Mouse (Mus musculus) limb, embryonic 13.5 days (tissue): Measurements from ENCODE around the gene Prn. TPM values are rescaled to one million over a fixed set of nuclear protein-coding genes. Genes with fewer than 3 reads are reported as not detected.

Experiments
- ATAC-seq: fragments of 200-750 bp; cut with Nextera tagmentation; 2 replicates; pipeline ENCODE4 v1.8.0; 2017; ENCODE audit warnings: low read depth, moderate number of reproducible peaks, moderate TSS enrichment; ENCODE audit not compliant: low FRiP score
- H3K27ac ChIP-seq: fragments of 300-500 bp; sonication (generic); 2 replicates; pipeline ENCODE4 v1.5.1; 2015; ENCODE audit warnings: inconsistent platforms, mild to moderate bottlenecking, moderate library complexity
- H3K27me3 ChIP-seq: fragments of 300-500 bp; sonication (generic); 2 replicates; pipeline ENCODE4 v1.6.1; 2015; ENCODE audit warnings: mild to moderate bottlenecking, inconsistent platforms
- H3K36me3 ChIP-seq: fragments of 300-500 bp; sonication (generic); 2 replicates; pipeline ENCODE4 v1.6.1; 2015; ENCODE audit warnings: inconsistent platforms, mild to moderate bottlenecking, moderate library complexity
- H3K4me1 ChIP-seq: fragments of 300-500 bp; sonication (generic); 2 replicates; pipeline ENCODE4 v1.6.1; 2015; ENCODE audit warnings: inconsistent platforms
- H3K4me2 ChIP-seq: fragments of 300-500 bp; sonication (generic); replicated peaks from 2 replicates; pipeline ENCODE4 v1.6.1; 2015; ENCODE audit warnings: inconsistent platforms, mild to moderate bottlenecking, moderate library complexity
- H3K4me3 ChIP-seq: fragments of 300-500 bp; sonication (generic); 2 replicates; pipeline ENCODE4 v1.5.1; 2015; ENCODE audit warnings: moderate library complexity, mild to moderate bottlenecking, inconsistent platforms
- H3K9ac ChIP-seq: fragments of 300-500 bp; sonication (generic); 2 replicates; pipeline ENCODE4 v1.6.1; 2015; ENCODE audit warnings: mild to moderate bottlenecking, inconsistent platforms
- H3K9me3 ChIP-seq: fragments of 300-500 bp; sonication (generic); 2 replicates; pipeline ENCODE4 v1.6.1; 2016; ENCODE audit warnings: inconsistent platforms
- WGBS: fragments of 180-500 bp; shearing (Covaris S2); methylation state at CpG from one replicate; pipeline ENCODE4 v1.1.7; 2015; 5-methylcytosine and 5-hydroxymethylcytosine counted together
- polyA plus RNA-seq: library from polyadenylated mRNA; unstranded; fragments of >200 nt; fragmentation: Nextera tagmentation; extraction: Ambion mirVana; gene quantifications from 2 replicates; pipeline ENCODE4 v1.2.1, GENCODE M21; 2015

Prn gene
- polyA plus RNA-seq, 1 experiment from 2014 or later: not detected

- ATAC-seq: no peak
Observed at GRCm38 (mm10) chr2:131939404-131940111, 29.8 kb downstream of the Prn start.

DNA sequence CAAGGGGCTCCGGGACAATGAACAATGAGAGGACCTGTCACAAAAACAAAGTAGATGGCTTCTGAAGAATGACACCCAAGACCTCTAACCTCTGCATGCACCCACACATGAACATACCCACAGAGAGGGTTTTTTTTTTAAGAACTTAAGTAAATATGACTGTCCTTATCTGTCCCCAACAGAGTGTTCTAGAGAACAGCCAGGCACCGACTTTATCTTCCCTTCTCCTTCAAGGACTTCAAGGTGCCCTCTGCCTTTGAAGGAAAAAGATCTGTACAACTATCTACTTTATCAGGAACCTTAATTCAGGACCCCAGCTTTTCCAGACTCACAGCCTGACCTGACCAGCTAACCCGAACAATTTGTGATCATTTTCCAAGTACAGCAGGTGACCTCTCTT, 30.7 kb downstream of the Prn start:
- ATAC-seq: no peak
- Histone ChIP-seq H3K9me3 (no peaks in the 10 kb centered on the region), H3K27ac (no peak overlapping the region), H3K27me3 (no peaks in the 10 kb centered on the region), H3K36me3 (peaks cover 12% of the 10 kb centered on the region), H3K4me3 (no peak overlapping the region), H3K4me1 (no peaks in the 10 kb centered on the region), H3K4me2 (no peak overlapping the region), H3K9ac (no peak overlapping the region)
- WGBS: 86% methylated on average over 3 of the region's 3 CpGs

More at GRCm38 (mm10) chr2:131939404-131940111, 29.8 kb downstream of the Prn start:
- Histone ChIP-seq H3K4me1 (no peaks in the 10 kb centered on the region), H3K36me3 (peaks cover 12% of the 10 kb centered on the region), H3K27me3 (no peaks in the 10 kb centered on the region), H3K27ac (no peak overlapping the region), H3K9me3 (no peaks in the 10 kb centered on the region), H3K4me3 (no peak overlapping the region), H3K4me2 (no peak overlapping the region), H3K9ac (no peak overlapping the region)
- WGBS: 42% methylated on average over 8 of the region's 8 CpGs

DNA sequence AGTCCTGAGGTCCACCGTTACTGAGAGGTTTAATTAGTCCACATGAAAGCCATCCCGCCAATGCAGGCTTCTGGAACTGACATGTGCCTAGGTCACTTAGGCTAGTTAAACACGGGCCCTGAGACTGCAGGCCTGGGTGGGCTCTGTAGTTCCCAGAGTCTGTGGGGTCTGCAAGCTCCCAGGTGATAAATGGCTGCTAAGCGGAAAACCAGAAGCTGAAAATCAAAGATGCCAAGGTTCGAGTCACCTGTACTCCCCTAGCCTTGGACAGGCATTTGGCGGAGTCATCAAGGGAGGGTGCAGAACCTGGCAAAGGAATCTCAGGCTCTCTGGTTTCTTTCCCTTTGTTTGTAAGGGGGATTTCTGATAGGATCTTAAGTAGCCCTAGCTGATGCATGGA, 31.7 kb downstream of the Prn start:
- no peak for ATAC-seq
- 68% methylated on average over 6 of the region's 6 CpGs for WGBS

GRCm38 (mm10) chr2:131944370-131944769, 34.6 kb downstream of the Prn start:
- H3K4me3 ChIP-seq: no peak overlapping the region
- no peaks in the 10 kb centered on the region for H3K9me3 ChIP-seq
- ATAC-seq: no peak
- no peaks in the 10 kb centered on the region for H3K27me3 ChIP-seq
- H3K4me1 ChIP-seq: no peaks in the 10 kb centered on the region
- H3K4me2 ChIP-seq: no peak overlapping the region
- no peaks in the 10 kb centered on the region for H3K36me3 ChIP-seq
- no peak overlapping the region for H3K9ac ChIP-seq
- H3K27ac ChIP-seq: no peak overlapping the region
- WGBS: 39% methylated on average over 1 of the region's 1 CpGs

More for the DNA sequence above, 31.7 kb downstream of the Prn start:
- Histone ChIP-seq H3K27ac (no peak overlapping the region), H3K4me3 (no peak overlapping the region), H3K27me3 (no peaks in the 10 kb centered on the region), H3K4me2 (no peak overlapping the region), H3K36me3 (peaks cover 10% of the 10 kb centered on the region), H3K9ac (no peak overlapping the region), H3K9me3 (no peaks in the 10 kb centered on the region), H3K4me1 (no peaks in the 10 kb centered on the region)

- no peak overlapping the region for H3K9ac ChIP-seq
- H3K4me3 ChIP-seq: no peak overlapping the region
- H3K9me3 ChIP-seq: no peaks in the 10 kb centered on the region
- no peak overlapping the region for H3K27ac ChIP-seq
- H3K4me1 ChIP-seq: no peaks in the 10 kb centered on the region
- no peaks in the 10 kb centered on the region for H3K36me3 ChIP-seq
- no peaks in the 10 kb centered on the region for H3K27me3 ChIP-seq
- no peak overlapping the region for H3K4me2 ChIP-seq
- 82% methylated on average over 8 of the region's 8 CpGs for WGBS
- ATAC-seq: no peak
Observed at GRCm38 (mm10) chr2:131945225-131945624, 35.5 kb downstream of the Prn start.

- H3K4me2 ChIP-seq: no peak overlapping the region
- H3K4me1 ChIP-seq: no peaks in the 10 kb centered on the region
- no peaks in the 10 kb centered on the region for H3K36me3 ChIP-seq
- no peaks in the 10 kb centered on the region for H3K9me3 ChIP-seq
- WGBS: 88% methylated on average over 6 of the region's 6 CpGs
- H3K27me3 ChIP-seq: peaks cover 3% of the 10 kb centered on the region; the same call in 1 of the 2 replicates
- H3K4me3 ChIP-seq: no peak overlapping the region
- ATAC-seq: no peak
- H3K9ac ChIP-seq: no peak overlapping the region
- no peak overlapping the region for H3K27ac ChIP-seq
Observed at GRCm38 (mm10) chr2:131945765-131946164, 36.0 kb downstream of the Prn start.

- Histone ChIP-seq H3K4me2 (no peak overlapping the region), H3K9ac (no peak overlapping the region), H3K36me3 (no peaks in the 10 kb centered on the region), H3K27ac (no peak overlapping the region), H3K9me3 (no peaks in the 10 kb centered on the region), H3K27me3 (peaks cover 7% of the 10 kb centered on the region), H3K4me3 (no peak overlapping the region), H3K4me1 (no peaks in the 10 kb centered on the region)
- no peak for ATAC-seq
- 89% methylated on average over 16 of the region's 16 CpGs for WGBS
Observed at GRCm38 (mm10) chr2:131946351-131946750, 36.6 kb downstream of the Prn start.

DNA sequence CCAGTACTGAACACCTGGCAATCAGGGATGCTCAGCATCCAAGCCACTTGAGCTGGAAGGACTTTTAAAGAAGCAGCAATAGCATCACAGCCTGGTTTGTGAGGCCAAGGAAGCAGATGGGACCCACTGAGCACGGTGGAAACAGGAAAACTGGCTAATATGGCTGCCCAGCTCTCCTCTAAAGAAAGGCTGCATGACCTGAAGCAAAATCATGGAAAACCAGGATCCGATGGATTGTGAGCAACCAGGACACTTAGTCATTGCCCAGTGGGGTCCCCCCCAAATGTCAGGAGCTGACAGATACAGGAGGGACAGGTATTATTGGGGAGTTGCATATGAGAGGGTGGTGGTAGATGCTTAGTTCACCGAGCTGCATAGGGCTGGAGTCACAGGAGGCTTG, 38.4 kb downstream of the Prn start:
- ATAC-seq: no peak
- WGBS: 83% methylated on average over 3 of the region's 3 CpGs
- peaks cover 8% of the 10 kb centered on the region for H3K4me1 ChIP-seq

GRCm38 (mm10) chr2:131948916-131949639, 39.3 kb downstream of the Prn start:
- H3K27me3 ChIP-seq: peaks cover 34% of the 10 kb centered on the region
- no peak overlapping the region for H3K9ac ChIP-seq
- H3K27ac ChIP-seq: no peak overlapping the region
- no peaks in the 10 kb centered on the region for H3K9me3 ChIP-seq
- H3K4me2 ChIP-seq: no peak overlapping the region
- no peak for ATAC-seq
- WGBS: 65% methylated on average over 11 of the region's 11 CpGs
- H3K4me1 ChIP-seq: peaks cover 13% of the 10 kb centered on the region
- H3K36me3 ChIP-seq: no peaks in the 10 kb centered on the region
- H3K4me3 ChIP-seq: no peak overlapping the region

More for the DNA sequence above, 38.4 kb downstream of the Prn start:
- Histone ChIP-seq H3K27ac (no peak overlapping the region), H3K36me3 (no peaks in the 10 kb centered on the region), H3K4me2 (no peak overlapping the region), H3K9ac (no peak overlapping the region), H3K9me3 (no peaks in the 10 kb centered on the region), H3K27me3 (peaks cover 25% of the 10 kb centered on the region), H3K4me3 (no peak overlapping the region)

DNA sequence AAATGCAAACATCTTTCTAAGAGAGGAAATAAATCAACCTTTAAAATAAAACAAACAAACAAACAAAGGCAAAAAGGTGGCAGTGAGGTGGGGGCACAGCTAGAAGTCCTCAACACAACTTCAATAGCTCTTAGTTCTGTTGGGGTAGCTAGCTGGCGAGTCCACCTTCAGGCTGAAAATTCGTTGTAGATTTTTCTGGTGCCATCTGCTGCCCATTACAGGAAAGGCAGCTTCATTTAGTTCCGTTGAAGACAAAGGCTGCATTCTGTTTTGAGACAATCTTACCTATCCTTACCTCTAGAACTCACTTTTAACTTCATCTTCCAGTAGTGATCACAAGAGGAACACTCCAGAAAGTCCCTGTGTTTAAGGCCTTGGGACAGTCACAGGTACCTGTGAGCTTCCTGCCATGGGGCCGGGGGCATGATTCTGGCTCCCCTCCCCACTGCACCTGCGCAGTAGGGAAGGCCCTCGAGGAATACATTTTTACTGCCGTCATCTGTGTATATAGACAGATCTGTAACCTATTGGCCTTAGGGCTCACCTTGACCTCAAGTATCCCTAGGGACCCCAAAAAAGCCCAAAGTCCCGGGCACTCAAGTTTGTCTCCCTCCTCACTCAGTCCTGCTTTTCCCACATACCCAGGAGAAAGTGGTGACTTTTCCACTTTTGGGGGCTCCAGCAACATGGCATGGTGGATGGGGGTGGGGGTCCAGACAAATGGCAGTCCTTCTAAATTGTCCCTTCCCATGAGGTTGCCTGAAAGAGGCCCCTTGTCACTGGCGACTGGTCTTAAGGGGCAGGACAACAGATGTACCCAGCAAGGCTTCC, 40.2 kb downstream of the Prn start:
- Histone ChIP-seq H3K9me3 (no peaks in the 10 kb centered on the region), H3K4me2 (no peak overlapping the region), H3K27ac (no peak overlapping the region), H3K9ac (no peak overlapping the region), H3K36me3 (no peaks in the 10 kb centered on the region), H3K4me3 (no peak overlapping the region), H3K27me3 (peaks cover 43% of the 10 kb centered on the region), H3K4me1 (peaks cover 13% of the 10 kb centered on the region)
- peak; percentile 28; the same call in 1 of the 2 replicates for ATAC-seq
- 43% methylated on average over 9 of the region's 9 CpGs for WGBS

GRCm38 (mm10) chr2:131950598-131951095, 40.9 kb downstream of the Prn start, which contains the start of gene Prnd:
Gene Prnd (plus strand): TSS chr2:131950861.
- H3K4me2 ChIP-seq: 0 out of 2 replicates have a peak within 1 kb of the TSS, but pooled peaks have one; percentile 12
- H3K4me1 ChIP-seq: peaks cover 16% of the 10 kb centered on the region
- WGBS: 8% methylated on average over 11 of the region's 11 CpGs
- no peaks in the 10 kb centered on the region for H3K9me3 ChIP-seq
- no peak for ATAC-seq
- 0 out of 2 replicates have a peak within 1 kb of the TSS, but pooled peaks have one; percentile 2 for H3K4me3 ChIP-seq
- H3K36me3 ChIP-seq: no peaks in the 10 kb centered on the region
- no peak within 1 kb of the TSS for H3K9ac ChIP-seq
- H3K27me3 ChIP-seq: peaks cover 43% of the 10 kb centered on the region
- no peak within 1 kb of the TSS for H3K27ac ChIP-seq

- H3K4me2 ChIP-seq: no peak overlapping the region
- peaks cover 52% of the 10 kb centered on the region for H3K27me3 ChIP-seq
- H3K4me1 ChIP-seq: peaks cover 16% of the 10 kb centered on the region
Observed at GRCm38 (mm10) chr2:131952456-131952855, 42.7 kb downstream of the Prn start.

More at GRCm38 (mm10) chr2:131952456-131952855, 42.7 kb downstream of the Prn start:
- no peak overlapping the region for H3K4me3 ChIP-seq
- no peak for ATAC-seq
- H3K36me3 ChIP-seq: no peaks in the 10 kb centered on the region
- H3K27ac ChIP-seq: no peak overlapping the region
- H3K9me3 ChIP-seq: no peaks in the 10 kb centered on the region
- no peak overlapping the region for H3K9ac ChIP-seq
- WGBS: 47% methylated on average over 2 of the region's 2 CpGs
